Mouse (Mus musculus): ENCODE data around the gene Il1r2. TPM values are rescaled to one million over a fixed set of nuclear protein-coding genes. Genes with fewer than 3 reads are reported as not detected.

The Il1r2 gene
- polyA plus RNA-seq, 2 experiments, result 0.19 to 1.2 TPM

- H3K27ac ChIP-seq, result no peak overlapping the region
- H3K4me2 ChIP-seq (ENCODE audit: low read depth), result no peak overlapping the region
- no peaks in the 10 kb centered on the region for H3K27me3 ChIP-seq (ENCODE audit: control insufficient read depth, insufficient read depth, low read length)
- no peaks in the 10 kb centered on the region for H3K4me1 ChIP-seq (replicated peaks; ENCODE audit: control insufficient read depth in 2 of 2, insufficient read depth in 2 of 2, low read length in 1 of 2)
- H3K9me3 ChIP-seq (ENCODE audit: control insufficient read depth, low read length), result no peaks in the 10 kb centered on the region
- ATAC-seq (ENCODE audit: insufficient read depth) (no peak), DNase-seq (ENCODE audit: low read depth in 3 of 3, low spot score in 3 of 3) (no peak)
- 54% methylated on average over 4 of the region's 4 CpGs for WGBS (ENCODE audit: insufficient replicate concordance)
- no peak overlapping the region for H3K9ac ChIP-seq (replicated peaks)
- no peak for TF ChIP-seq EP300 (IDR thresholded peaks at IDR 0.05; ENCODE audit: low read depth)
- no peak for TF ChIP-seq CTCF (IDR thresholded peaks at IDR 0.05; ENCODE audit: low read depth)
- H3K36me3 ChIP-seq (replicated peaks; ENCODE audit: control insufficient read depth, insufficient read depth, low read depth), result no peaks in the 10 kb centered on the region
- H3K4me3 ChIP-seq (ENCODE audit: insufficient read depth in 1 of 2, low read depth in 2 of 2, low read length in 2 of 2), result no peak overlapping the region
Observed at GRCm38 (mm10) chr1:40072558-40072957, 1.3 kb upstream of the Il1r2 start.

DNA sequence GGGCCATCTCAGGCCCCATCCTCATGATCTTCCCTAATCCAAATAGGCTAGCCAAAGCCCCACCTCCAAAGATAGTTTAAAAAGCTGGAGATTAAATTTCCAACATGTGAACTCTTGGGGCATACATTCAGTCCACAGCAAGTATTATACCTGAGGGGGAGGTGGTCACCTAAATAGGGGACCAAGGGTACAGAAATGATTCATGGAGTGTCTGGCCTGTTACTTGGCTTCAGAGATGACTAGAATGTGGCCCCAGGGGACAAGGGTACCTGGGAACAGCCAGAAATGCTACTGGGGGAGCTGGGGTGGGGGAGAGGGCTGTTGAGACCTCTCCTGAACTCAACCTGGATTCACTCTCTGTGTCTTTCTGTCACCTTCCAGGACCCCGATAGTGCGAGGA, 3.4 kb downstream of the Il1r2 start:
- no peak overlapping the region for H3K27ac ChIP-seq
- no peak overlapping the region for H3K9ac ChIP-seq (replicated peaks)
- DNase-seq (ENCODE audit: low read depth in 3 of 3, low spot score in 3 of 3) (no peak), ATAC-seq (ENCODE audit: insufficient read depth) (no peak)
- no peaks in the 10 kb centered on the region for H3K4me1 ChIP-seq (replicated peaks; ENCODE audit: control insufficient read depth in 2 of 2, insufficient read depth in 2 of 2, low read length in 1 of 2)
- H3K27me3 ChIP-seq (ENCODE audit: control insufficient read depth, insufficient read depth, low read length), result no peaks in the 10 kb centered on the region
- H3K9me3 ChIP-seq (ENCODE audit: control insufficient read depth, low read length), result no peaks in the 10 kb centered on the region
- H3K4me2 ChIP-seq (ENCODE audit: low read depth), result no peak overlapping the region
- no peak overlapping the region for H3K4me3 ChIP-seq (ENCODE audit: insufficient read depth in 1 of 2, low read depth in 2 of 2, low read length in 2 of 2)
- TF ChIP-seq CTCF (IDR thresholded peaks at IDR 0.05; ENCODE audit: low read depth) (no peak), EP300 (IDR thresholded peaks at IDR 0.05; ENCODE audit: low read depth) (no peak)
- 67% methylated on average over 2 of the region's 2 CpGs for WGBS (ENCODE audit: insufficient replicate concordance)
- no peaks in the 10 kb centered on the region for H3K36me3 ChIP-seq (replicated peaks; ENCODE audit: control insufficient read depth, insufficient read depth, low read depth)

- WGBS (ENCODE audit: insufficient replicate concordance), result 42% methylated on average over 2 of the region's 2 CpGs
- ATAC-seq (ENCODE audit: insufficient read depth) (no peak), DNase-seq (ENCODE audit: low read depth in 3 of 3, low spot score in 3 of 3) (no peak)
- no peaks in the 10 kb centered on the region for H3K27me3 ChIP-seq (ENCODE audit: control insufficient read depth, insufficient read depth, low read length)
- H3K4me2 ChIP-seq (ENCODE audit: low read depth), result no peak overlapping the region
- no peak overlapping the region for H3K4me3 ChIP-seq (ENCODE audit: insufficient read depth in 1 of 2, low read depth in 2 of 2, low read length in 2 of 2)
- H3K9me3 ChIP-seq (ENCODE audit: control insufficient read depth, low read length), result no peaks in the 10 kb centered on the region
- TF ChIP-seq CTCF (IDR thresholded peaks at IDR 0.05; ENCODE audit: low read depth) (no peak), EP300 (IDR thresholded peaks at IDR 0.05; ENCODE audit: low read depth) (no peak)
- H3K36me3 ChIP-seq (replicated peaks; ENCODE audit: control insufficient read depth, insufficient read depth, low read depth), result no peaks in the 10 kb centered on the region
- peaks cover 0 to 6% of the 10 kb centered on the region in 2 experiments; a peak in 3 of 4 replicates for H3K4me1 ChIP-seq (replicated peaks; ENCODE audit: control insufficient read depth in 2 of 2, insufficient read depth in 2 of 2, low read length in 1 of 2)
- H3K27ac ChIP-seq, result no peak overlapping the region
- no peak overlapping the region for H3K9ac ChIP-seq (replicated peaks)
Observed at GRCm38 (mm10) chr1:40081041-40081440, 7.2 kb downstream of the Il1r2 start.

DNA sequence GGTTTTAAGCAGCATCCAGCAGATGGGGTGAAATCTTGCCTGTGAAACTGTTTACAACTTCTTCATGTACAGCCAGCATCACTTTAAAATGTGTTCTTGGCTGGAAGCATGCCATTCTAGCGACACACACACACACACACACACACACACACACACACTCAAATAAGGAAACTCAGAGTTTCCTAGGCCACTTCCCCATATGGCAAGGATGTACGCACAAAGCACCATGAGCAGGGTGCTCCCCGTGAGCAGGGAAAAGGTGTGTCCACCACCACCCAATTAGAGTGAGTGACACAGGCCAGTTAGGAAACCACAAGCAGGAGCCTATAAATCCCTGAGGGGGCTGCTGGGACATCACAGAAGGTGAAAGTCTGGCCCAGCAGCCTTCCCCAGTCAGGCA, 10.5 kb downstream of the Il1r2 start:
- Histone ChIP-seq H3K27ac (no peak overlapping the region), H3K9me3 (ENCODE audit: control insufficient read depth, low read length) (no peaks in the 10 kb centered on the region), H3K27me3 (ENCODE audit: control insufficient read depth, insufficient read depth, low read length) (no peaks in the 10 kb centered on the region), H3K4me2 (ENCODE audit: low read depth) (no peak overlapping the region), H3K36me3 (replicated peaks; ENCODE audit: control insufficient read depth, insufficient read depth, low read depth) (no peaks in the 10 kb centered on the region), H3K4me1 (replicated peaks; ENCODE audit: control insufficient read depth in 2 of 2, insufficient read depth in 2 of 2, low read length in 1 of 2) (peaks cover 0 to 12% of the 10 kb centered on the region in 2 experiments; a peak in 3 of 4 replicates), H3K9ac (replicated peaks) (no peak overlapping the region), H3K4me3 (ENCODE audit: insufficient read depth in 1 of 2, low read depth in 2 of 2, low read length in 2 of 2) (no peak overlapping the region)
- WGBS (ENCODE audit: insufficient replicate concordance), result 35% methylated on average over 3 of the region's 3 CpGs
- DNase-seq (ENCODE audit: low read depth in 3 of 3, low spot score in 3 of 3) (no peak), ATAC-seq (ENCODE audit: insufficient read depth) (no peak)
- TF ChIP-seq CTCF (IDR thresholded peaks at IDR 0.05; ENCODE audit: low read depth) (no peak), EP300 (IDR thresholded peaks at IDR 0.05; ENCODE audit: low read depth) (no peak)

DNA sequence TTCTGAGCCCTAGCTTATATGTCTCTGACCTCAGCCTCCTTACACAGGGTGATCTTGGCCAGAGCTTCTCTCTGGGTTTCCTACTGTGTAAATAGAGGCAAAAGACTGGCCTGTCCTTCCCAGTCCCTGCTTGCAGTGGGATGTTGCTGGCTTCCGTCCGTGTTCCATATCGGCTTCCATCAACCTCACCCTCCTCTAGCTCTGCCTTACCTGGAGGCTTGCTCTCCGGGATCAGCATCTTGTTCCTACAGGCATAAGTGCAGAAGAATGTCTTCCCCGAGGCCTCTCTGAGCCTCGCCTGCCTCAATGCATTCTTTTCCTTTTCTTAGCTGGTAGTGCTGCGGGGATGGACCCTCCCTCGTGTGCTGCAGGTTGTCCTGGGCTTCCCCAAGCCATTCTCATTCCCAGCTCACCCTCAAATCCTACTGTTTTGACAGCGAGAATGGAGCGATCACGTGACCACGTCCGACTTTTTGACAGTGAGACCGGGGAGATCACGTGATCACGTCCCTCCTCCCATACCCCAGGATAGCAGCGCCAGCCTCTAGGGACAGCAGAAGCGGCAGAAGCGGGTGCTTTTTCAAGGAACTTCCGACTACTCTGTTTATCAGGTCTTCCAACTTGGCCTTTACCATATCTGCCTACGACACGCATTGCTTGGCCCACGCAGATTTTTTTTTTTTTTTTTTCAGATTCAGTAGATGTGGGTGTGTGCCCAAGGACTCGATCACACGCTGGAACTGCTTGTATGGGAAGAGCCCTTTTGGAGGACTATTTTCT, 11.7 kb downstream of the Il1r2 start:
- Histone ChIP-seq H3K4me2 (ENCODE audit: low read depth) (peak overlapping the region; percentile 58), H3K36me3 (replicated peaks; ENCODE audit: control insufficient read depth, insufficient read depth, low read depth) (no peaks in the 10 kb centered on the region), H3K27ac (no peak overlapping the region), H3K4me1 (replicated peaks; ENCODE audit: control insufficient read depth in 2 of 2, insufficient read depth in 2 of 2, low read length in 1 of 2) (peaks cover 0 to 12% of the 10 kb centered on the region in 2 experiments; a peak in 3 of 4 replicates), H3K27me3 (ENCODE audit: control insufficient read depth, insufficient read depth, low read length) (no peaks in the 10 kb centered on the region), H3K9me3 (ENCODE audit: control insufficient read depth, low read length) (no peaks in the 10 kb centered on the region), H3K9ac (replicated peaks) (no peak overlapping the region), H3K4me3 (ENCODE audit: insufficient read depth in 1 of 2, low read depth in 2 of 2, low read length in 2 of 2) (peak overlapping the region; percentile 33 to 65)
- ATAC-seq (ENCODE audit: insufficient read depth) (peak; percentile 79), DNase-seq (ENCODE audit: low read depth in 3 of 3, low spot score in 3 of 3) (peak; percentile 48 to 59 (median 57))
- peak; percentile 33; the same call in 1 of the 2 replicates for TF ChIP-seq EP300 (IDR thresholded peaks at IDR 0.05; ENCODE audit: low read depth)
- 0 out of 2 replicates have a peak, but pooled peaks have one; percentile 14 for TF ChIP-seq CTCF (IDR thresholded peaks at IDR 0.05; ENCODE audit: low read depth)
- 2% methylated on average over 25 of the region's 25 CpGs for WGBS (ENCODE audit: insufficient replicate concordance)
